Mouse (Mus musculus) embryo, embryonic 9.5 days (tissue): ENCODE results near the gene Vipr2.
A peak's percentile ranks its signal among the peaks of the same experiment; 100 is the strongest.

Source experiments
- DNase-seq: peaks from one replicate; pipeline ENCODE4 v3.0.0-alpha.2; 2017; ENCODE audit errors: extremely low spot score

Gene Vipr2

DNA sequence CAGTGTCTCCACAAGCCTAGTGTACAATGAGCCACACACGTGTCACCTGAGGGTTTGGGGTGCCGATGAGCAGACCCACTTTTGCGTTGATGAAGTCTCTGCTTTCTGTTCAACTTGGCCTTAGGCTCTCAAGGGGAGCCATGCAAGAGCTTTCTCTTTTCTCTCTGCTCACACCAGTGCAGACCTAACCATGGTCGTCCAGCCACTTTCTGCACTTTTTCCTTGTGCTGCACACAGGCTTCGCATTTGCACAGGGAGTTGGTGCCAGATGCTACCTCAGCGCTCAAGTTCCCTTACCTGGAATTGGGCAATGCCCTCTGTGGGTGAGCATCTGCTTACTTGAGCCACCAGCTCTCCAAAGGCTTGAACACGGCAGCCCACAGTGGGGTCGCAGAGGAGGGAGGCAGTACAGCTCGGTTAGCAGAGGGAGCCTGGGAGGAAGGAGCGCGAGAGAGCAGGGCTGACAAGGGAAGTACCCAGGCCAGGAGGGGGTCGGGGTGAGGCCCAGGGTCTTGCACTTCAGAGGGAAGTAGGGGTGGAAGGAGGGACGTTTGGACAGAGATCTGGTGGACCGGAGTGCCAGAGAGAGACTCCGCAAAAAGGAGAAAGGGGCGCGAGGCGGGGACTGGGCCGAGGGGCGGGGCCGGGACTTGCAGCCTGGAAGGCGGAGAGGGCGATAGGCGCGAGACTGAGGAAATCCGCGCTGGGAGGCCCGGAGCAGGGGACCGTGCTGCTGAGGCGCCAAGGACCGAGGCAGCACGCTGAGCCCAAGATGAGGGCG is at the start of gene Vipr2:
Vipr2 (plus strand) TSS at position 653 of the 781 bp plus-strand sequence.
- peak; percentile 81 for DNase-seq

DNA sequence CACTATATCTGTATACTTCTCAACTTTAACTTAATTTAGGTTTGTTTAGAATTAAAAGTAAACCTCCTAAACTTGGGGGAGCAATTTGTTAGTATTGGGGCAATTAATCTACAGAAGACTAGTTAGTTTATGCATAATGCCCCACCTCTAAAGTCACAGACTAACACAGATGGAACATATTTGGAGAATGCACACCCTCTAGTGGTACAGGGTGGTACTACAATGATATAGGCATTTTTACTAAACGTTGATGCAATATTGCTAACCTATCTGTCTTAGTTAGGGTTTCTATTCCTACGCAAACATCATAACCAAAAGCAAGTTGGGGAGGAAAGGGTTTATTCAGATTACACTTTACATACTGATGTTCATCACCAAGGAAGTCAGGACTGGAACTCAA is 49.4 kb upstream of the Vipr2 start:
- peak; percentile 7 for DNase-seq

DNA sequence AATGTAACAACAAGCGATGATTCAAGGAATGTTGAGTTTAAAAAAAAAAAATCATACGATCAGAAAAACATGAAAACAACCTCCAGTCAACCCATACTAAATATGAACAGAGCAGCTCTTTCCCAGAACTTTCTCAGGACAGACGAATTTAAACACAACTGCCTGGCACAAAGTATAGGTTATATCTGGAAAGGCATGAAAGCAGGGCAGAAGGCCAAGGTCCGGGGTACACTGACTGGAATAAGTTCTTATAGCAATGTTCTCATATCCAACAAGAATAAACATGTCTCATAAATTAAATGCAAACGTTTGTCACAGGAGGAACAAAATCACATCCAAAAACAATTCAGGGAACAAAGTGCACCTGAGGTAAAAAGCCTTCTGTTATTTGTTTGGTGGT is 42.2 kb upstream of the Vipr2 start:
- no peak for DNase-seq

DNA sequence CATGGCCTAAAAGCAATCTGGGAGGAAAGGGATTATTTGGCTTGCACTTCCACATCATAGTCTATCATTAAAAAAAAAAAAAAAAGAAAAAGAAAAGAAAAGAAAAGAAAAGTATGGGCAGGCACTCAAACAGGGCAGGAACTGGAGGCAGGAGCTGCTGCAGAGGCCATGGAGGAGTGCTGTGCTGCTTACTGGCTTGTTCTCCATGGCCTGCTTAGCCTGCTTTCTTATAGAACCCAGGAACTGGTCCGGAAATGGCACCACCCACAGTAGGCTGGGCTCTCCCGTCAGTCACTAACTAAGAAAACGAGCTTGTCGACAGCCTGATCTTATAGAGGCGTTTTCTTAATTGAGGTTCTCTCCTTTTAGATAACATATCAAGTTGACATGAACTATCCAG is 32.7 kb upstream of the Vipr2 start:
- no peak for DNase-seq

DNA sequence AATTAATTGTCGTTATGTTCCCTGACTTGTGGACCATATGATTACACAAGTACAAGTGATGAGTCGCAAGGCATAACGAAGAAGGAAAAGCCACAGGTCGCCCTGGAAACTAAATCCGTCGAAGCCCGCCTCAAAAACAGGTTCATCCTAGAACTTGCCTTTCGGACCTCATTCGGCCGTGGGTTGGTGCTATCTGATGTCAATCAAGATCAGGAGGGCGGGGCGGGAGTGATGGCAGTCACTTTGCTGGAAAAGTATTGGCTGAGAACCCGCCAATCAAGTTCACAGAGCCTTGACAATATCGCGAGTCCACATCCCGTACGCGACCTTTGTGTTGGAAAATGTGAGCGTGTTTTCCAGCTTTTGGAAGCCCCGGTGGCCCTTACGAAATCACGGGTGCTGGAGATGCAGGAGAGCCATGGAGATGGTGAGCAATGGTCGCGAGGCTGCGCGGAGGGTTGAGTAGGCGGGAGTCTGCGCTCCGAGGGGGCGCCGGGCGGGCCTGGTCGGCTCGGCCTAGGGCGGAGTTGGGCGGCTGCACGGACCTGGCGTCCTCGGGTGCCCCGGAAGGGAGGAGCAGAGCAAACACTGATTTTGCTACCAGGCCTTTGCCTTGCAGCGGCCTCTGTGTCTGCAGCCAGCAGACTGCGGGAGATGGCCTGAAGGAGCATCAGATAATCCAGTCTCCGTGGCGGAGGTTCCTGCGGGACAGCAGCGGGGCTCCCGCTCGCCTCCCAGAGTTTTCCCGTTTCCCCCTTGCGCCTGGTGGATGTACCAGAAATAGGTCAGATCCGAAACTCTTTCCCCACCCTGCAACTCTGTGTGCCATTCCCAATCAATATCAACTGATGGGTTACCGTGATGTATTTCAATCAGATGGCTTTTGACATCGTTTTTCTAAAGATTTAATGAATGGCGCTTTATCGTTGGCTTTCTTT is 29.8 kb upstream of the Vipr2 start, which contains the start of gene Zfp386:
Zfp386 (plus strand) TSS at position 285 of the 938 bp plus-strand sequence.
- DNase-seq, result peak; percentile 95

DNA sequence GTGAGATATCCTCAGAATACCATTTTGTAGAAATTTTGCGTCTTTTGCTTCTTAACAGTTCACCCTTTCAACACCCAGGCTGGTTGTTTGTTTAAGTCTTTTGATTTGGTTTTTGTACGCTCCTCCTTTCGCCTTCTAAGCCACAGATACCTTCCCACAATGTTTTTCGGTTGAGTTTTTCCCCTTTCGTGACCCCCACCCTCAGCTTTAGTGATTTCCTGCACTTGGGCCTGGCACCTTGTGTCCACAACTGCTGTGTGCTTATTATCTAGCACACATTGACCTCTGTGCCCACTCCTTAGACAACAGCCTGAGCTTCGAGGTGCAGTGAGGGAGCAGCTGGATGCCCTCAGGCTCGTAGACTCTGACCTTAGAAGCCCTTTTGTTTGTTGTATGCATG is 28.8 kb upstream of the Vipr2 start:
- DNase-seq, result no peak

DNA sequence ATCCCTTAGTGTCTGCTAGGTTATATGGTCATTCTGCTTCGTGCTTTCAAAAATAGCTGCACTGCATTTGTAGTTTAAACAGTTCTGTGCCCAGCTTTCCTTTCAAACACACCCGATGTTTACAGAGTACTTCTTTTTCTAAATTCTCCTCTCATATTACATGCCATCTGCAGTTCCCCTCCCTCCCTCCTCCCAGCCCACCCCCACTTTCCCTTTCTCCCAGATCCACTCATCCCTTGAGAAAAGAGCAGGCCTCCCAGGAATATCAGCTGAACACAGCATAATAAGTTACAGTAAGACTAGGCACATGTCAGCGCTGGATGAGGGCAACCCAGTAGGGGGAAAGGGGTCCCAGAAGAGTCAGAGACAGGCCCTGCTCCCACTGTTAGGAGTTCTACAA is 28.3 kb upstream of the Vipr2 start:
- DNase-seq, result no peak

DNA sequence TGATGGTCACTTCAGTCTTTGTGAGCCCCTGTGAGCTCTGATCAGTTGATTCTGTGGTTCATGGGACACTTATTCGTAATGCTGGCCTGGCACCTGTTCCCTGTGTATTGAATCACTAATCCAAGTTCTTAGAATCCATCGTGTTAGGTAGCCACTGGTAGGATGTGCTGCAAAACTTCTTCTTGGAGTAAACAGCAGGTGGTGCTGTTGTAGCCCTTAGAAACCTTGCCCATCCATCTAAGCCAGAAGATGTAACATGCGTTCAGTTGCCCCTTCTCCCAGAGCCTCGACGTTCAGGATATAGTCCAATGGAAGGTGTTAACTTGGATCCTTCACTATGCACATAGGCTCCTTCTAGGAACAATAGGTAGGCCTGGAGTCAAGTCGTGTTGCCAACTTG is 27.8 kb upstream of the Vipr2 start:
- DNase-seq, result no peak

DNA sequence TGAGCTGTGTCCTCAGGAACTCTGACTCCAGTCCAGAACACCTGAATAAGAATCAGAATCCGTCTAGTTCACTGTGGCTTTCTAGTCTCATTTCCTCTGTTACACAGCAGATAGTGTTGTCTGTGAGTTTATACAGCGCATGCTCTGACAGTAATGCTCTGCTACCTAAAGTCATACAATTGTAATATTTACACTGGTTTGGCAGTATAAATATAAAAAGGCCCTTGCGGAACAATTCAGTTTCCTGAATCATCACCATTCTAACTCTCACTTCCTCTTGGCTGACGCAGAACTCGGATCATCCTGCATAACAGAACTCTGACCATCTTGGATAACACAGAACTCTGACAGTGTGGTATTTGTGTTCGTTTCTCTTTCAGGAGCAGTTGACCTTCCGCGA is 23.2 kb upstream of the Vipr2 start:
- DNase-seq, result no peak

DNA sequence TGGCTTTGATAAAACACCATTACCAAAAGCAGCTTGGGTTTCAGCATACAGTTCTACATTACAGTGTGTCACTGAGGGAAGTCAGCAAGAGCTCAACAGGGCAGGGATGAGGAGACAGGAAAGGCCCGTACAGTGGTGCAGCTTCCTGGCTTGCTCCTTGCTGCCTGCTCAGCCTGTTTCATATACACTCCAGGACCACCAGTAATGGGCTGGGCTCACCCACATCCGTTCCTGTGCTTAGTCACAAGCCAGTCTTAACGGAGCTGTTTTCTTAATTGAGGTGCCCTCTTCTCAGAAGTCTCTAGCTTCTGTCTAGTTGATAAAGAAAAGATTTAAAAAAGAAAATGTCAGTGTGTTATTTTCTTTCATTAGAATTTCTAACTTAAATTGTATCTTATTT is 21.4 kb upstream of the Vipr2 start:
- no peak for DNase-seq

DNA sequence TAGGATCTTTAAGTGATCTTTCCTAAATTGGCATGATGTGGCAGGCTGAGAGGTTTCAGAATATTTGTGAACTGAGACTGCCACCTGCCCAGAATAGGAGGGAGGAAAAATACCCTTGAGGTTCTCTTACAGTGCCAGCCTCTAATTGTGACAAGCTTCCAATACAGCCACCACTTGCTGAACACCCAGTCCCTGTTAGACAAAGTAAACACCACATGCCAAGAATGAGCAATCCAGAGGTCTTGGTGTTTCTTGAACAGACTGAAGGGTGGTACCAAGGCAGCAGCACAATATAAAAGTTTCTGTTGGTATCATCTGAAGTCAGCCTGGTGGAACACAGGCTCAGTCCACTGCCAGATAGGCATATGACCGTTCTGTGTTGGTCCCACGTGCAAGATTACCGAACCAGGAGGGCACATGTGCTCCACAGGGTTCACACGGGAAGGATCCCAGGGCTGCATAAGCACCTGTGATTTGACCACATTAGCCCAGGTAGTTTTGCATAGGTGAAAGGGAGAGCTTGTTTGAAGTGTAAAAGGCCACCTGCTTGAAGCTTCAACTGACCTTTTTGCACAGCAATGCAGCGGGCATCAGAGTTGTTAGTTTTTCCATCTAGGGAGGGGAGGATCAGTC is 15.8 kb upstream of the Vipr2 start:
- no peak for DNase-seq

DNA sequence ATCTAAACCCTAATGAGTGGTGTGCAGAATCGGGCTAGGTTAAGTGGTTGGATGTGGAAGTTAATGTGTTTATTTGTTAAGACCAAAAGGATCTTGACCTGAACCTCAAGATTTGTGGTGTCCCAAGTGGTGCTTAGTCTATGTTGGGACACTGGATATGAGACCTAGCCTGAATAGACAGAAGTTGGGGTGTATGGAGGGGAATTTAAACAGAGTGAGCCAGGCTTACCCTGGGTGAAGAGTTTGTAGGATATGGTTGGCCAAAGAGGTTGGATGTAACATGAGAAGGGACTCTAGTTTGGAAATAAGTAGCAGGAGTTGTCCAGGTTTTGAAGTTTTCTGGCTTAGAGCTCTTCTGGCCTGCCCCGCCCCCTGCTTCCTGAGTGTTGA is 15.3 kb upstream of the Vipr2 start:
- no peak for DNase-seq

DNA sequence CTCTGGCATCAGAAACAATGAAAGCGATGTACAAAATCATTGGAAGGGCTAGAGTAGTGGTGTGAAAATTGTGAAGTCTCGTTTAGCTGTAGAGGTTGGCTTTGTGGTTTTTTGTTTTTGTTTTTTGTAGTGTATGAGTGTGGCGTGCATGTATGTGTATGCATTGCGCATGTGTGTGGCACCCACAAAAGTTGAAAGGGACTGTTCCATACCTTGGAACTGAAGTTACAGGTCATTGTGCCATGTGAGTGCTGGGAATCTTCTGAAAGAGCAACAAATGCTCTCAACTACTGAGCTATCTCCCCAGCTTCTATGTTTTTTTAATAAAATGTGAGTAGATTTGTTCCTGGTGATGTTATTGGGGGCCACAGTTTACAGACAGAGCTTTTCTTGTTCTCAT is 14.5 kb upstream of the Vipr2 start:
- DNase-seq, result no peak

DNA sequence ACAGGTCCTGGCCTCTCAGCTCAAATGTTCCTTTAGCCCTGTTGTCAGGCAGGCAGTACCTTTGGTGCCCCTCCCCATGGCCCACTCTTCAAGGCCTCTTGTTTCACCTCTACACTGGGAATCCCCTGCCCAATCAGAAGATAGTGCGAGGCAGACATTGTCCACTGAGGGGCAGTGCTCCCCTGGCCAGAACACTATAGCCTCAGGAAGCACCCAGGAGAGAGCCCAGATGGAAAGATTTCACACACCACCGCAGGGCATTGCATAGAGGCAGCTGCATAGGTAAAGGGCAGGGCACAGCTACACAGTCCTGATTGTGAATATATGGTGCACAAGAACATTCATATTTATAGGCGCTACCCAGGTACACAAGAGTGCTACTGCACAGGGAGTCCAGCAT is 6.5 kb upstream of the Vipr2 start:
- peak; percentile 59 for DNase-seq

DNA sequence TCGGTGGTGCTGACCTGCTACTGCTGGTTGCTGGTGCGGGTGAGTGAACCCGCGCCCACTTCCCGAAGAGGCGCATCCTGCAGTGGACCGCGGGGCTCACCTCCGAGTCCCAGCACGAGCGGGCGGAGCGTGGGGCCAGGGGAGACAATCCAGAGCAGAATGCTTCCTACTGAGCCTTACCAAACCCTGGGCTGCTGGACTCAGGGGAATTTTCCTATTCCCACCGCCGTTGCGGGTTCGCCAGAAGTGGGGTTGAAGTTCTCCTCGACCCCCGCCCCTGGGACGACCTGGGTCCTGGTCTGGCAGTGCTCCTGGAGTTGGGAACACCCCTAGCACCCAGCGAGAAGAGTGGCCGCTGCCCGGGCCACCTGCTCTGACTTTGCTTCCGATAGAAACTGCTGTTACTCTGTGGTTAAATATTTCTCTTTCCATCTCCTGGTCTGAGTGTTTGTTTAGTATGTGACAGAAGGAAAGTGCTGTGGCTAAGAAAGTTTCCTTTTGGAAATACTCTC is 385 bp downstream of the Vipr2 start:
- DNase-seq, result no peak

DNA sequence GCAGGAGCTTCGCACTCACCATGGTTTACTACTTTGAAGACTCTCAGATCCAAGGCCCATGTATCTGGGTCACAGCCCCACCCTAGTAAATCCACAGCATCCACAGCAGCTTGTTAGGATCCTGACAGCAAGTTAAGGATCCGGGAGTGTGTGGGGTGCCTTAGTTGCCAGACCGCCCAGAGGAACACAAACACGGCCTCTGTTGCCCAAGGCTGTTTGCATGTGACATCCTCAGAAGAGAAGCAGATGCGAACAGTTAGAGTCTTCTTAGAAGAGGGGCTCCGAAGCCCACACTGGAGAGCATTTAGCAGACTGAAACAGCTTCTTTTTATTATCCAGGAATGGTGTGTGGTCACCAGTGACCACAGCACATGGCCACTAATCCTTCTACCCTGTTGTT is 5.6 kb downstream of the Vipr2 start:
- DNase-seq, result no peak

DNA sequence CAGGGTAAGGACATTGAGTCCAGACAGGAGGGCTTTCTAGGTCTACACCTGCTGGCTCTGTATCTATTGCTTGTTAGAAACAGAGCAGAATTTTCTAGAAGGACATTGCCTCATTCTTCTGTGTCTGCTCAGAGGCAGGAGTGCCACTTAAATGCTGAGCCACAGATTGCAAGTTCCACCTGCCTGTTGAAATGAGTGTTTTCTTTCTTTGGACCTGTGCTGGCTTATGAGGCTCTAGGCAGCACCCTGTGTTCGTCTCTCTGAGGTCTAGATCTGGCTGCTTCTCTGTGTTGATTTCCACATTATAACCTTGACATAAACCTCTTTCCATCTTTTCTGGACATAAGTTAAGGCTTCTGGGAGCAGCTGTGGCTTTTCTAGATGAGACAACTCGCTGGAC is 6.8 kb downstream of the Vipr2 start:
- DNase-seq, result no peak

DNA sequence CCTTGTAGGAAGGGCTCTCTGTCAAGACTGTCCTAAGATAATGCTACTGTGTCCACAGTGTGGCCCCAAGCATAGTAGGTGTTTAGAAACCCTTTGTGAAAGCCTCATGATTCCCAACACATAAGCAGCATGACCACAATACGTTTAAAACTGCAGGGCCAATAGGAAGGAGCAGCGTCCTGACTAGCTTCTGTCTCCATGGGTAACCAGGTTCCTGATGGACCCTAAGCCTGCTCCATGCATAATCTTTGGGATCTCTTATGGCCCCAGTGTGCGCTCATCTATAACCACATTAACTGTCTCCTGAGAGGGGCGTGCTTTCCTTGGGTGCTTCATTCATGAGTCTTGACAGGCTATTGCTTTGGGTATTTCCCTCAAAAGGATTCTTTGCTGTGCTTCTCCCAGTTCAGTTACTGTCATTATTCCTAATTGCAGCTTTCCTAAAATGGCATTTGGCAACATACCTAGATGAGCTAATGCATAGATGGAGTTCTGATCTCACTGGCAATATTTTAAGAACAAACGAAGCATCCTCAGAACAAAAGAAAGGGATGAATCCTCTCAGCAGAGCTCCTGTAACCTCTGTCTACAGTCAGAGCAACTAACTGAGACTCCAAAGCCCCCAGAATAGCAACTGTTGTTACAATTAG is 9.6 kb downstream of the Vipr2 start:
- no peak for DNase-seq

DNA sequence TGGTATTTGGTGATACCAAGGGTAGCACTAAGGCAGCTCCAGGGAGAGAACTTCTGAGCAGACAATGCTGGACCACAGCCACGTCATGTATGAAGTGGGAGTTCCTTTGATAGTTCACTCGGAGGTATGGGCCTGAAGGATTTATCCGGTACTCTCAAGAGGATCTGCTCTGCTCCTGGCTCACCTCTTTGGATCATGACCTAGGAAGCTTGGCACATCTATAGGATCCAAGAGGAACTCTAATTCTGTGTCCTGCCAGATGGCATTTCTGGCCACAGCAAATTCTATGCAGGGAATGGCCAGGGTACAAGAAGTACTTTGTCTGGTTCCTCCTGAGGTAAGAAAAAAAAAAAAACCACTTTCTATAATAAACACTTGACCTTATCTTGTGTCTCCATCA is 12.3 kb downstream of the Vipr2 start:
- DNase-seq, result no peak

DNA sequence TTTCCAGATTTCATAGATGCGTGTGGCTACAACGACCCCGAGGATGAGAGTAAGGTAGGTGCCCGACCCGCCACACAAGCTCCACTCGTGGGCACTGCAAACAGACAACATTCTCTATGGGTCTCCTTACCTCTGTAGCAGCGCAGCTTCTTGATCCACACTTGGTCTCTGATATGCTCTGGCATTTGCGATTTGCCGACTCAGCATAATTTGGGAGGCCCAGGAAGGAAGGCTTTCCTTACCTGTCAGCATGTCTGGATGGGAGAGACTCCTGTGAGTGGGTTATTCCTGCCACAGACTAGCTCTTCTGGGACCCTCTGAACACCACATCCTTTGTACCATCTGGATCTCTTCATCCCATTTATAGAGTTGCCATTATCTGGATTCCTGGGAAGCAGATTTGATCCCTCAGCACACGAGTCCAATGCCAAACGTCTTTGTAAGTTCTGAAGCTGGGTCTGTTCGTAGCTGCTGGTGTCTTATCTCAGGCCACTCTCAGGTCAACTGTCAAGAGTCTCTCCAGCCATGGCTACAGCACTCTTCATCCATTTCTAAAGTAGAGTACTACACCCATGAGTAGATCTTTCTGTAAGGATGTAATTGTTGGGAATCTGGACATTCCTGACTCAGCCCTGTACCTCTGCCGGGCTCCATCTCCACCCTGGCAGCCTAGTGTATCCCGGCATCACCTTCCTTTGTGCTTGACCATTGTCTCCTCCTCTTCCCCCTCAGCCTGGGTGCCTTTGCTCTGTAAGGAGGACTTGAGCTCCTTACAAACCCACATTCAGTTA is 17.4 kb downstream of the Vipr2 start:
- DNase-seq, result no peak

DNA sequence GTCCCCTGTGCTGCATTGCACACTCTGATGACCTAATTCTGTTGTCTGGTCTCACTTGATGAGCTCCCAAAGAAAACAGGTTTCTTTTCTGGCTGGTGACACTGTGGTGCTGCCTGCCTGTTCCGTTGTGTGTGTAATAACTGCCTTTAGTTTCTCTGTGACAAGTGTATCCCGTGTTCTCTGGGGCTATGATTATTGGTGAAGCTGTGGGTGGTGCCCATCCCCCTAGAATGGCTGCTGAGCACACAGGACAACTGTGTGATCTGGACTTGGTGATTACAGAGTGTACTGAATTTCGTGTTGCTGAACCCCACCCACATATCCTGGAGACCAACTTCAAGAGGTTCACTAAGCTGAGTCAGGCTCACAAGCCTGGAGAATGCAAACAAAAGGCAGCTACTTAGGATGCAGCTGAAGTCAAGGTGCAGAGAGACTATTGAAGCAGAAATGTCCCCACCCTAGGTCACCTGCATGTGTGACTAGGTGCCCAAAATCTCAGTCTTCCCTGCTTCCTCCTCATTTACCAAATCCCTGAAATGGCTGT is 18.9 kb downstream of the Vipr2 start:
- no peak for DNase-seq
